Mouse (Mus musculus) neural tube, embryonic 11.5 days (tissue): ENCODE results near the gene Msh4. TPM values are rescaled to one million over a fixed set of nuclear protein-coding genes. Genes with fewer than 3 reads are reported as not detected.
A peak's percentile ranks its signal among the peaks of the same experiment; 100 is the strongest.

Experiments used
- ATAC-seq: fragments of 200-750 bp; cut with Nextera tagmentation; 2 replicates; pipeline ENCODE4 v1.8.0; 2017; ENCODE audit warnings: moderate number of reproducible peaks, mild to moderate bottlenecking, moderate TSS enrichment, moderate library complexity; ENCODE audit not compliant: insufficient read depth, low FRiP score, low TSS enrichment
- DNase-seq: peaks from one replicate; pipeline ENCODE4 v3.0.0-alpha.2; 2015; ENCODE audit warnings: low spot score
- H3K27ac ChIP-seq: fragments of 300-500 bp; sonication (generic); 2 replicates; pipeline ENCODE4 v1.5.1; 2014; ENCODE audit warnings: low read depth, mild to moderate bottlenecking, low read length
- H3K27me3 ChIP-seq: fragments of 300-500 bp; sonication (generic); 2 replicates; pipeline ENCODE4 v1.6.1; 2014; ENCODE audit warnings: mild to moderate bottlenecking, low read length, mixed read lengths; ENCODE audit not compliant: control insufficient read depth, insufficient read depth
- H3K36me3 ChIP-seq: fragments of 300-500 bp; sonication (generic); 2 replicates; pipeline ENCODE4 v1.6.1; 2014; ENCODE audit warnings: mild to moderate bottlenecking, low read length, moderate library complexity, mixed read lengths; ENCODE audit not compliant: control insufficient read depth, insufficient read depth
- H3K4me1 ChIP-seq: fragments of 300-500 bp; sonication (generic); 2 replicates; pipeline ENCODE4 v1.6.1; 2014; ENCODE audit warnings: low read length, mixed read lengths; ENCODE audit not compliant: control insufficient read depth, insufficient read depth
- H3K4me2 ChIP-seq: fragments of 300-500 bp; sonication (generic); 2 replicates; pipeline ENCODE4 v1.6.1; 2014; ENCODE audit warnings: low read depth, mild to moderate bottlenecking, moderate library complexity
- H3K4me3 ChIP-seq: fragments of 300-500 bp; sonication (generic); 2 replicates; pipeline ENCODE4 v1.5.1; 2014; ENCODE audit warnings: low read depth, low read length
- H3K9ac ChIP-seq: fragments of 300-500 bp; sonication (generic); 2 replicates; pipeline ENCODE4 v1.6.1; 2014; ENCODE audit warnings: mild to moderate bottlenecking, low read length
- H3K9me3 ChIP-seq: fragments of 300-500 bp; sonication (generic); 2 replicates; pipeline ENCODE4 v1.6.1; 2016; ENCODE audit warnings: low read length; ENCODE audit not compliant: control insufficient read depth
- WGBS: fragments of 180-500 bp; shearing (Covaris S2); extraction: QIAGEN DNeasy Blood & Tissue Kit; methylation state at CpG from one replicate; pipeline ENCODE4 v1.1.7; 2014; 5-methylcytosine and 5-hydroxymethylcytosine counted together
- polyA plus RNA-seq: library from polyadenylated mRNA; unstranded; fragments of >200 nt; fragmentation: Nextera tagmentation; extraction: Ambion mirVana; gene quantifications from 2 replicates; pipeline ENCODE4 v1.2.1, GENCODE M21; 2014

The Msh4 gene
- polyA plus RNA-seq, 1 experiment from 2014 or later = 0.07 TPM

GRCm38 (mm10) chr3:153913510-153914243 lies 7.7 kb upstream of the Msh4 start:
- peaks cover 5% of the 10 kb centered on the region; the same call in 1 of the 2 replicates for H3K36me3 ChIP-seq
- ATAC-seq (no peak), DNase-seq (no peak)
- peaks cover 9% of the 10 kb centered on the region for H3K4me1 ChIP-seq
- 53% methylated on average over 6 of the region's 6 CpGs for WGBS
- peak overlapping the region; percentile 68 for H3K4me2 ChIP-seq
- no peaks in the 10 kb centered on the region for H3K9me3 ChIP-seq
- no peaks in the 10 kb centered on the region for H3K27me3 ChIP-seq
- peak overlapping the region; percentile 72 for H3K9ac ChIP-seq
- H3K27ac ChIP-seq = peak overlapping the region; percentile 82; the same call in 1 of the 2 replicates
- peak overlapping the region; percentile 82; the same call in 1 of the 2 replicates for H3K4me3 ChIP-seq

- peak; percentile 98 for DNase-seq
- Histone ChIP-seq H3K4me2 (peak within 1 kb of the TSS; percentile 68), H3K27ac (peak within 1 kb of the TSS; percentile 82), H3K27me3 (no peaks in the 10 kb centered on the region), H3K36me3 (peaks cover 12% of the 10 kb centered on the region), H3K4me1 (peaks cover 9% of the 10 kb centered on the region), H3K9ac (peak within 1 kb of the TSS; percentile 88), H3K9me3 (no peaks in the 10 kb centered on the region), H3K4me3 (peak within 1 kb of the TSS; percentile 82)
- WGBS = 1% methylated on average over 64 of the region's 65 CpGs
- ATAC-seq = peak; percentile 95
Measured at GRCm38 (mm10) chr3:153912546-153913509, 6.9 kb upstream of the Msh4 start, which contains the start of gene Rabggtb. Rabggtb (minus strand) TSS chr3:153913009.

- peak overlapping the region; percentile 82; the same call in 1 of the 2 replicates for H3K27ac ChIP-seq
- WGBS = 5% methylated on average over 12 of the region's 12 CpGs
- peaks cover 9% of the 10 kb centered on the region for H3K4me1 ChIP-seq
- H3K4me2 ChIP-seq = peak overlapping the region; percentile 68
- ATAC-seq = no peak
- peak overlapping the region; percentile 82 for H3K4me3 ChIP-seq
- DNase-seq = no peak
- peak overlapping the region; percentile 88 for H3K9ac ChIP-seq
- no peaks in the 10 kb centered on the region for H3K27me3 ChIP-seq
- no peaks in the 10 kb centered on the region for H3K9me3 ChIP-seq
- H3K36me3 ChIP-seq = peaks cover 12% of the 10 kb centered on the region
Measured at GRCm38 (mm10) chr3:153911882-153912440, 6.0 kb upstream of the Msh4 start.

- DNase-seq = no peak
Measured at GRCm38 (mm10) chr3:153911197-153911881, 5.4 kb upstream of the Msh4 start.

GRCm38 (mm10) chr3:153910489-153910888 lies 4.6 kb upstream of the Msh4 start:
- Histone ChIP-seq H3K27me3 (no peaks in the 10 kb centered on the region), H3K4me3 (no peak overlapping the region; the same call in 1 of the 2 replicates), H3K27ac (no peak overlapping the region), H3K4me2 (peak overlapping the region; percentile 68; the same call in 1 of the 2 replicates), H3K9ac (no peak overlapping the region), H3K9me3 (no peaks in the 10 kb centered on the region), H3K4me1 (peaks cover 9% of the 10 kb centered on the region), H3K36me3 (peaks cover 16% of the 10 kb centered on the region)
- WGBS = 79% methylated on average over 7 of the region's 7 CpGs
- ATAC-seq = no peak
- DNase-seq = no peak

More at GRCm38 (mm10) chr3:153911197-153911881, 5.4 kb upstream of the Msh4 start:
- Histone ChIP-seq H3K4me2 (peak overlapping the region; percentile 68), H3K27me3 (no peaks in the 10 kb centered on the region), H3K4me1 (peaks cover 9% of the 10 kb centered on the region), H3K9ac (peak overlapping the region; percentile 88), H3K9me3 (no peaks in the 10 kb centered on the region), H3K27ac (no peak overlapping the region), H3K36me3 (peaks cover 12% of the 10 kb centered on the region), H3K4me3 (peak overlapping the region; percentile 82)
- ATAC-seq = no peak
- WGBS = 51% methylated on average over 8 of the region's 8 CpGs

GRCm38 (mm10) chr3:153908919-153909318 lies 3.0 kb upstream of the Msh4 start:
- peaks cover 18% of the 10 kb centered on the region for H3K36me3 ChIP-seq
- DNase-seq (no peak), ATAC-seq (no peak)
- no peak overlapping the region for H3K4me3 ChIP-seq
- H3K4me2 ChIP-seq = no peak overlapping the region
- H3K4me1 ChIP-seq = peaks cover 9% of the 10 kb centered on the region
- no peak overlapping the region for H3K27ac ChIP-seq
- no peak overlapping the region for H3K9ac ChIP-seq
- 83% methylated on average over 5 of the region's 5 CpGs for WGBS
- no peaks in the 10 kb centered on the region for H3K27me3 ChIP-seq
- no peaks in the 10 kb centered on the region for H3K9me3 ChIP-seq

GRCm38 (mm10) chr3:153905251-153906135 lies 445 bp downstream of the Msh4 start:
- Histone ChIP-seq H3K27ac (no peak overlapping the region), H3K9me3 (no peaks in the 10 kb centered on the region), H3K4me3 (no peak overlapping the region), H3K36me3 (peaks cover 18% of the 10 kb centered on the region), H3K4me2 (no peak overlapping the region), H3K9ac (no peak overlapping the region), H3K27me3 (no peaks in the 10 kb centered on the region), H3K4me1 (peaks cover 3% of the 10 kb centered on the region; the same call in 1 of the 2 replicates)
- ATAC-seq = peak; percentile 51; the same call in 1 of the 2 replicates
- WGBS = 88% methylated on average over 49 of the region's 49 CpGs
- no peak for DNase-seq
